Mouse (Mus musculus) small intestine, adult 10 weeks (tissue): ENCODE data around the gene Lhx6. TPM values are rescaled to one million over a fixed set of nuclear protein-coding genes. Genes with fewer than 3 reads are reported as not detected.

Experiments used
- polyA plus RNA-seq: library from polyadenylated mRNA; stranded (reverse); fragments of 350-450 nt; fragmentation: Illumina TruSeq; extraction: RNeasy Lipid Tissue Mini Kit (QIAGEN cat#74804); gene quantifications from one replicate; pipeline ENCODE4 v1.2.3, GENCODE M21; 2014; ENCODE audit warnings: low replicate concordance

Gene Lhx6
- polyA plus RNA-seq: not detected

DNA sequence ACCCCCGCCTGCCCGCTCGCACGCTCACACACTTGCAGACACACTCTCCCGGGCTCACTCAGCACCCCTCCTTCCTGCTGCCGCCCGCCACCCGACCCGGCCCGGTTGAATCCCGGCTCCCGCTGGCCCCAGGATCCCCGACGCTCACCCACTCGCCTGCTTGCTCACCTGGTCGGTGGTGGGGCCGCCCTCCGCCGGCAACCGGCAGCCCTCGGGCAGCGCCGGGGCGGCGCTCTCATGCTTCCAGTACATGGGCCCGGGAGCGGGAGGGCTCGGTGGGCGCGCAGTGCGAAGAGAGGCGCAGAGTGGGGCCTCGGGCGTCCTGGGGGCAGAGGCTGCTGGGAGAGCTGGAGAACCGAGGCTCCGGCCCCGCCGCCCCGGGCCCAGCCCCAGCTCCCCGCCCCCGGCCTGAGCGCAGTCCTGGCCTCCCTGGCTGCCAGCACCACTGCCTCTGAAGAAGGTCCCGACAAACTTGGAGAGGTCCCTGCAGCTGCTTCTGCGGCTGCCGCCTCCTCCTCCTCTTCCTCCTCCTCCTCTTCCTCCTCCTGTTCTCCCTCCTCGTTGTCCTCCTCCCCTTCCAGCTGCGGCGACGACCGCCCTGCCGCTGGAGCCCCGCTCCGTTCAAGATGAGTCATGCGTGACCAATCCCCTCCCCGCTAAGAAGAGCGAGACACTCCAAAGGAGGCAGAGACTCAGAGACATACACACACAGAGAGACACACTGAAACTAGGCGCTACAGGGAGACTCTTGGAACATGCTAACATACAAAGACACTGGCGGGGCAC is at the start of gene Lhx6:
Gene Lhx6 (minus strand): TSS at position 453 of the 786 bp plus-strand sequence.

DNA sequence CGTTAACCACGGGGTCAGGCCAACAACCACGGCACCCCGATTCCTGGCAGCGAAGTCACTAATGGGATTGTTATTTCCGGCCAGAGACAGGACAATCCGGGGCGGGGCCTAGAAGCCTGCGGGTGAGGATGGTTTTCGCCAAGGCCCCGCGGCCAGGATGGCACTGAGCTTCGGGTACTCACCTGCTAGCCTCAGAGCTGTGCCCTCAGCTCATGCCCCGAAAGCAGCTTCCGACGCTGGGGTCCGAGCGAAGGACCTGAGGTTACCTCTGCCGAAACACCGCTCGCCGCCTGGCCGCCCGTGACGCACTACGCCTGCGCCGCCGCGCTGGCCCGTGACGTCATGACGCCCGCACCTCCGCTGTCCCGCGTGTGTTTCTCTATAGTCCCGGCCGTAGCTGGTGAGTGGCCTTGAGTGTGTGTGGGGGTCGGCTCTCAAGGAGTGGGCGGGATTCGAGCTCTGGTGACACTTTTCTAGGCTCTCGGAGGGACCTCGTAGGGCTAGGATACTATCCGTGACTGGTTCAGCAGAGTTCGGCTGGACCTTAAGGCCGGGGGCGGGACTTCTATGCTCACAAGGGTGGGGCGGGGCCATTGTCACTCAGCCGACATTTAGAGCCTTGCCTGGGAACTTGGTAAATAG is 31.2 kb upstream of the Lhx6 start, which contains the start of the genes Mrrf and Rbm18:
Gene Mrrf (plus strand): TSS at position 90 of the 642 bp plus-strand sequence.
Gene Rbm18 (minus strand): TSS at position 474 of the 642 bp plus-strand sequence.

DNA sequence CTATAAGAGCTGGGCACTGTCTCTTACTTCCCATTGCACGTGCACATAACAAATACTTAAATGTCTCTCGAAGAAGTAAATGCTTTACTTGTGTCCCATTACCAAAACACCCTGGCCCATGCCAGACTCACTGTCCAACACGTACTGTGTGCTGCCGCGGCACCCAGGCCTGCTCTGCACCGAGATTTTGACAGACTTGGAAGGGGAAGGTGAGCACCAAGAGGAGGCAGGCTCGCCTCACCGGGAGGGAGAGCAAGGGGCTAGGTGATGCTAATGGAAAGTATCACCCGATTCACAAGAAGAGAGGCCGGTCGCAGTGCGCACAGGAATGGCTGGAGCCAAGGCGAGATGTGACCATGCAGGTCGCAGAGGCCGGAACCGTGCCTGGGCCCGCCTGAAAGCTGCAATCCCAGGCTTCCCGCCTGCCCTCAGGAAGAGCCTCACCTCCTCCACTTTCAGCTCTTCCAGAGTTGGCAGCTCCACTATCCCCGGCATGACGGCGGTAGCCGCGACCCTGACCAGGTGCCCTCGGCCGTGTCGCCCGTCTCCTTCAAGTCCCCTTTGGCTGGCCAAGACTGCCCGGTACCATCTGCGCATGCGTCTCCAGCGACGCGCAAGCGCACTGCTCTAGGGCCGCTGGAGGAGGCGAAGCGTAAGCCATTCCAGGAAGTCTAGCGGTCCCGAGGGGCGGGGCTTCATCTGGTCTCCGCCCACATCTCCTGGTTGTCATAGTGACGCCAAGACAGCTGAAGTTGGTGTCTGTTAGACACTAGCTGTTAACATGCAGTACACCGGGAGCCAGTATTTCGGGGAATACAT is 56.3 kb downstream of the Lhx6 start, which contains the start of the genes Ndufa8 and Morn5:
Gene Ndufa8 (minus strand): TSS at position 659 of the 819 bp plus-strand sequence.
Gene Morn5 (plus strand): TSS at position 711 of the 819 bp plus-strand sequence.

Other genes with a start within 250 kb of the Lhx6 start
- not detected for gene Ttll11, start 125.5 kb downstream of the Lhx6 start, polyA plus RNA-seq
- 2.6 TPM for gene Ndufa8, start 56.0 kb downstream of the Lhx6 start, polyA plus RNA-seq
- gene Morn5, start 56.0 kb downstream of the Lhx6 start, polyA plus RNA-seq: not detected
- 15.6 TPM for gene Mrrf, start 31.0 kb upstream of the Lhx6 start, polyA plus RNA-seq
- 43.8 TPM for gene Rbm18, start 31.4 kb upstream of the Lhx6 start, polyA plus RNA-seq
- 24.4 TPM for gene Ptgs1, start 125.0 kb upstream of the Lhx6 start, polyA plus RNA-seq